Mouse (Mus musculus) CH12.LX (cell line): ENCODE data around the gene Zswim1.

ENCODE experiments used
- CHD1 ChIP-seq: IDR thresholded peaks from 2 replicates; pipeline ENCODE4 v1.6.1; 2012; ENCODE audit warnings: low read depth, low read length, improper control_type of control experiment, inconsistent platforms
- CHD2 ChIP-seq: IDR thresholded peaks from 2 replicates; pipeline ENCODE4 v1.6.1; 2011; ENCODE audit warnings: low read length, improper control_type of control experiment
- CTCF ChIP-seq, 2 experiments: IDR thresholded peaks in 1 of 2; conservative IDR thresholded peaks in 1 of 2; 2 replicates each; pipeline ENCODE4 v1.5.1; 2011 to 2012; ENCODE audit warnings: low read depth in 2 of 2, low read length in 2 of 2, improper control_type of control experiment in 1 of 2, inconsistent platforms in 1 of 2, mild to moderate bottlenecking in 1 of 2, moderate library complexity in 1 of 2
- EP300 ChIP-seq: IDR thresholded peaks from 2 replicates; pipeline ENCODE4 v1.6.1; 2011; ENCODE audit warnings: low read length, improper control_type of control experiment
- POLR2A ChIP-seq: IDR thresholded peaks from 2 replicates; pipeline ENCODE4 v1.6.1; 2011; ENCODE audit warnings: low read depth, mild to moderate bottlenecking, improper control_type of control experiment, low read length

GRCm38 (mm10) chr2:164828437-164828836 is 6.0 kb downstream of the Zswim1 start, which contains the start of gene Spata25:
- TF ChIP-seq CTCF (conservative IDR thresholded peaks at IDR 0.05 in 1 of 2, IDR thresholded peaks at IDR 0.05 in 1 of 2; ENCODE audit: low read depth in 2 of 2, low read length in 2 of 2) (no peak), CHD1 (no peak), EP300 (no peak), POLR2A (no peak), CHD2 (no peak)
